Mouse (Mus musculus): ENCODE measurements around the gene Lgals4. TPM values are rescaled to one million over a fixed set of nuclear protein-coding genes. Genes with fewer than 3 reads are reported as not detected.

Gene Lgals4
- polyA plus RNA-seq, 2 experiments = 0.98 to 2.3 TPM

DNA sequence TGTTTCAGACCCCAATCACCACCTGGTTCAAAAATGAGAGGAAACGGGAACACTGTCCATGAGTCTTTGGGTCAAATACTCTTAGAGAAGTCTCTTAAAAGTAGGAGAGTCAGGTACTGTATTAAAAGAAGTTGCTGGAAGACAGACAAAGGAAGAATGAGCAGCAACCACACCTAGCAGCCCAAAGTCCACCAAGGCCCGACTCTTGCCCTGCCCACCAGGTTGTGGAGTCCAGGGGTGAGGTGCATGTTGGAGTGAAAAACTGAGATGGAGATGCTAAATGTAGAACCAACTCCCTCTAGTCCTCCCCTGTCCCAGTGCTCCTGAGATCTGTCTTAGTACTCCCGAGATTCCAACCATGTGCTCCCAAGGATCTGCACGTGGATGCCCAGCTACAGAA, 17.0 kb downstream of the Lgals4 start:
- Histone ChIP-seq H3K4me2 (ENCODE audit: low read depth) (no peak overlapping the region), H3K36me3 (replicated peaks; ENCODE audit: control insufficient read depth, insufficient read depth, low read depth) (no peaks in the 10 kb centered on the region), H3K9ac (replicated peaks) (no peak overlapping the region), H3K4me1 (replicated peaks; ENCODE audit: control insufficient read depth in 2 of 2, insufficient read depth in 2 of 2, low read length in 1 of 2) (no peaks in the 10 kb centered on the region), H3K4me3 (ENCODE audit: insufficient read depth in 1 of 2, low read depth in 2 of 2, low read length in 2 of 2) (no peak overlapping the region), H3K27me3 (ENCODE audit: control insufficient read depth, insufficient read depth, low read length) (no peaks in the 10 kb centered on the region), H3K27ac (no peak overlapping the region), H3K9me3 (ENCODE audit: control insufficient read depth, low read length) (no peaks in the 10 kb centered on the region)
- DNase-seq (ENCODE audit: low read depth in 3 of 3, low spot score in 3 of 3) (no peak), ATAC-seq (ENCODE audit: insufficient read depth) (no peak)
- 48% methylated on average over 4 of the region's 4 CpGs for WGBS (ENCODE audit: insufficient replicate concordance)
- TF ChIP-seq CTCF (IDR thresholded peaks at IDR 0.05; ENCODE audit: low read depth) = no peak

DNA sequence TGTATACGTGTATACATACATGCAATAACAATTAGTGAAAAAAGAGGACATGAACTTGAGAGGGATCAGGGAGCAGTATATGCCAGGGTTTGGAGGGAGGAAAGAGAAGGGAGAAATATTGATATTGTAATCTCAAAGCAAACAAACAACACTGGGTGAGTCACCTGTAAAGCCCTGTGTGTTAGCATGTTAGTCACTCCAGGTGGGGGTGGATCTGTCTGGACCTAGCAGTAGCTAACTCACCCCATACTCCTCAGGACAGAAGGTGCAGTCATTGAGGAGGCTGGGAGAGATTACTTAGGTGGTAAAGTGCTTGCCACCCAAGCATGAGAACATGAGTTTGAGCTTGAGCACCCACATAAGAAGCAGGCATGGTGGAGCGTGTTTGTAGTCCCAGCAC, 26.3 kb downstream of the Lgals4 start:
- H3K36me3 ChIP-seq (replicated peaks; ENCODE audit: control insufficient read depth, insufficient read depth, low read depth) = no peaks in the 10 kb centered on the region
- WGBS (ENCODE audit: insufficient replicate concordance) = 81% methylated on average over 2 of the region's 2 CpGs
- DNase-seq (ENCODE audit: low read depth in 3 of 3, low spot score in 3 of 3) = no peak
- no peak overlapping the region for H3K9ac ChIP-seq (replicated peaks)
- no peak for TF ChIP-seq CTCF (IDR thresholded peaks at IDR 0.05; ENCODE audit: low read depth)
- no peak for TF ChIP-seq EP300 (IDR thresholded peaks at IDR 0.05; ENCODE audit: low read depth)
- no peaks in the 10 kb centered on the region for H3K27me3 ChIP-seq (ENCODE audit: control insufficient read depth, insufficient read depth, low read length)
- ATAC-seq (ENCODE audit: insufficient read depth) = no peak
- H3K9me3 ChIP-seq (ENCODE audit: control insufficient read depth, low read length) = no peaks in the 10 kb centered on the region; the same call in 1 of the 2 replicates
- H3K27ac ChIP-seq = no peak overlapping the region
- no peak overlapping the region for H3K4me3 ChIP-seq (ENCODE audit: insufficient read depth in 1 of 2, low read depth in 2 of 2, low read length in 2 of 2)
- no peak overlapping the region for H3K4me2 ChIP-seq (ENCODE audit: low read depth)
- peaks cover 0 to 2% of the 10 kb centered on the region in 2 experiments; a peak in 2 of 4 replicates for H3K4me1 ChIP-seq (replicated peaks; ENCODE audit: control insufficient read depth in 2 of 2, insufficient read depth in 2 of 2, low read length in 1 of 2)

DNA sequence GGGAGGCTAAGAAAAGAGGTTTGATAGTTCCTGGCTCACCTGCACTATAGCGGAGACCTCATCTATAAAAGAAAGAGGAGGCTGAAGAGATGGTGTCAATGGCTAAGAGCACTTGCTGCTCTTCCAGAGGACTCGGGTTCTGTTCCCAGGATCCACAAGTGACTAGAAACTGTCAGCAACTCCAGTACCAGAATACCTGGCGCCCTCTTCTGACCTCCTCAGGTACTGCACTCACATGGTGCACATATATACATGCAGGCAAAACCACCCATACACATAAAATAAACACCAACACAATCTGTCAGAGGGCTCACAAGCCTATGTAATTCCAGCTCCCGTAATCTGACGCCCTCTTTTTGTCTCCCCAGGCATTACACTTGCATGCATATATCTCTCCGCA, 27.2 kb downstream of the Lgals4 start:
- H3K4me2 ChIP-seq (ENCODE audit: low read depth) = no peak overlapping the region
- no peak overlapping the region for H3K9ac ChIP-seq (replicated peaks)
- no peak overlapping the region for H3K4me3 ChIP-seq (ENCODE audit: insufficient read depth in 1 of 2, low read depth in 2 of 2, low read length in 2 of 2)
- no peak overlapping the region for H3K27ac ChIP-seq
- peak; percentile 56 for TF ChIP-seq CTCF (IDR thresholded peaks at IDR 0.05; ENCODE audit: low read depth)
- no peak for TF ChIP-seq EP300 (IDR thresholded peaks at IDR 0.05; ENCODE audit: low read depth)
- H3K27me3 ChIP-seq (ENCODE audit: control insufficient read depth, insufficient read depth, low read length) = no peaks in the 10 kb centered on the region
- DNase-seq (ENCODE audit: low read depth in 3 of 3, low spot score in 3 of 3) = no peak
- 82% methylated on average over 6 of the region's 6 CpGs for WGBS (ENCODE audit: insufficient replicate concordance)
- peaks cover 0 to 8% of the 10 kb centered on the region in 2 experiments; a peak in 2 of 4 replicates for H3K4me1 ChIP-seq (replicated peaks; ENCODE audit: control insufficient read depth in 2 of 2, insufficient read depth in 2 of 2, low read length in 1 of 2)
- ATAC-seq (ENCODE audit: insufficient read depth) = no peak
- no peaks in the 10 kb centered on the region; the same call in 1 of the 2 replicates for H3K9me3 ChIP-seq (ENCODE audit: control insufficient read depth, low read length)
- H3K36me3 ChIP-seq (replicated peaks; ENCODE audit: control insufficient read depth, insufficient read depth, low read depth) = no peaks in the 10 kb centered on the region

DNA sequence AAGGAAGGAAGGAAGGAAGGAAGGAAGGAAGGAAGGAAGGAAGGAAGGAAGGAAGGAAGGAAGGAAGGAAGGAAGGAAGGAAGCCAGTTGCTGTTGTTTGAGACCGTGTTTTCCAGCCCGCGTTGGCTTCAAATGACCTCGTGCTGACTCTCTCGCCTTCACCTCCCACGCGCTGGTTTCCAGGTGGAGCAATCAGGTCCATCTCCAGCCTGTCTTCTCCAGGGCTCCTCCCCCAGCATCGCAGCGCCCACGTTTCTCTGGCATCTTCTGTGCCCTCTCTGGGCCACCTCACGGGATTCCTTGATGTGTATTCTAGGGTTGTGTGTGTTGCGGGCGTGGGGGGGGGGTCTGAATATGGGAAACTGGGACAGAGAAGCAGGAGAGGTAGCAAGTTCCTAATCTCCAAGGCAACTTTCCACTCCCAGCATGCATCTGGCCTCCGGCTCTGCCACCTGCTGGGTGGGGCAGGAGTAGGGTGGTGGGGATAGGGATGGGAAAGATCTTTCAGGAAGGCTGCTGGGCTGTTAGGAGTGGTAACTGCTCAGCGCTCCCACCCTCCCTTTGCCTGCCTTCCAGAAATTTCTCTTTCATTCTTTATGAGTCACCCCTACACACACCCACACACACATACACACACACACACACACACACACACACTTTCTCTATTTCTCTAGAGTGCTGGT, 29.3 kb downstream of the Lgals4 start:
- TF ChIP-seq EP300 (IDR thresholded peaks at IDR 0.05; ENCODE audit: low read depth) = no peak
- TF ChIP-seq CTCF (IDR thresholded peaks at IDR 0.05; ENCODE audit: low read depth) = no peak
- no peak overlapping the region for H3K9ac ChIP-seq (replicated peaks)
- DNase-seq (ENCODE audit: low read depth in 3 of 3, low spot score in 3 of 3) (no peak), ATAC-seq (ENCODE audit: insufficient read depth) (no peak)
- H3K27ac ChIP-seq = no peak overlapping the region
- WGBS (ENCODE audit: insufficient replicate concordance) = 74% methylated on average over 15 of the region's 15 CpGs
- no peaks in the 10 kb centered on the region for H3K36me3 ChIP-seq (replicated peaks; ENCODE audit: control insufficient read depth, insufficient read depth, low read depth)
- no peaks in the 10 kb centered on the region; the same call in 1 of the 2 replicates for H3K9me3 ChIP-seq (ENCODE audit: control insufficient read depth, low read length)
- H3K4me3 ChIP-seq (ENCODE audit: insufficient read depth in 1 of 2, low read depth in 2 of 2, low read length in 2 of 2) = no peak overlapping the region
- no peaks in the 10 kb centered on the region for H3K27me3 ChIP-seq (ENCODE audit: control insufficient read depth, insufficient read depth, low read length)
- peaks cover 0 to 12% of the 10 kb centered on the region in 2 experiments; a peak in 3 of 4 replicates for H3K4me1 ChIP-seq (replicated peaks; ENCODE audit: control insufficient read depth in 2 of 2, insufficient read depth in 2 of 2, low read length in 1 of 2)
- H3K4me2 ChIP-seq (ENCODE audit: low read depth) = no peak overlapping the region

GRCm38 (mm10) chr7:28863540-28863939, 29.9 kb downstream of the Lgals4 start, which contains the start of gene Lgals7:
TSS of gene Lgals7 (plus strand) at chr7:28863853.
- no peak for DNase-seq (ENCODE audit: low read depth in 3 of 3, low spot score in 3 of 3)
- H3K4me2 ChIP-seq (ENCODE audit: low read depth) = no peak within 1 kb of the TSS
- 61% methylated on average over 6 of the region's 6 CpGs for WGBS (ENCODE audit: insufficient replicate concordance)
- no peak for TF ChIP-seq CTCF (IDR thresholded peaks at IDR 0.05; ENCODE audit: low read depth)
- no peak within 1 kb of the TSS for H3K27ac ChIP-seq
- no peak within 1 kb of the TSS for H3K9ac ChIP-seq (replicated peaks)
- no peaks in the 10 kb centered on the region for H3K36me3 ChIP-seq (replicated peaks; ENCODE audit: control insufficient read depth, insufficient read depth, low read depth)
- H3K4me3 ChIP-seq (ENCODE audit: insufficient read depth in 1 of 2, low read depth in 2 of 2, low read length in 2 of 2) = no peak within 1 kb of the TSS
- no peaks in the 10 kb centered on the region for H3K27me3 ChIP-seq (ENCODE audit: control insufficient read depth, insufficient read depth, low read length)
- peaks cover 0 to 12% of the 10 kb centered on the region in 2 experiments; a peak in 3 of 4 replicates for H3K4me1 ChIP-seq (replicated peaks; ENCODE audit: control insufficient read depth in 2 of 2, insufficient read depth in 2 of 2, low read length in 1 of 2)
- no peak for ATAC-seq (ENCODE audit: insufficient read depth)
- no peaks in the 10 kb centered on the region; the same call in 1 of the 2 replicates for H3K9me3 ChIP-seq (ENCODE audit: control insufficient read depth, low read length)

Measured in liver, embryonic 14.5 days (tissue).